Mouse (Mus musculus): ENCODE measurements around the gene Lrguk.

The Lrguk gene

GRCm38 (mm10) chr6:34028933-34029745 lies at the start of gene Lrguk:
Lrguk (plus strand) TSS chr6:34029448.
- peak; percentile 77 to 80 for DNase-seq (ENCODE audit: low spot score in 2 of 2)

GRCm38 (mm10) chr6:33982709-33983108 lies 46.5 kb upstream of the Lrguk start:
- no peak for DNase-seq (ENCODE audit: low spot score in 2 of 2)

GRCm38 (mm10) chr6:33987132-33987531 lies 42.1 kb upstream of the Lrguk start:
- no peak for DNase-seq (ENCODE audit: low spot score in 2 of 2)

- DNase-seq (ENCODE audit: low spot score in 2 of 2): no peak
Observed at GRCm38 (mm10) chr6:33992213-33993034, 36.8 kb upstream of the Lrguk start.

- DNase-seq (ENCODE audit: low spot score in 2 of 2): no peak
Observed at GRCm38 (mm10) chr6:33993842-33994241, 35.4 kb upstream of the Lrguk start.

- no peak for DNase-seq (ENCODE audit: low spot score in 2 of 2)
Observed at GRCm38 (mm10) chr6:33998590-33998989, 30.7 kb upstream of the Lrguk start.

DNA sequence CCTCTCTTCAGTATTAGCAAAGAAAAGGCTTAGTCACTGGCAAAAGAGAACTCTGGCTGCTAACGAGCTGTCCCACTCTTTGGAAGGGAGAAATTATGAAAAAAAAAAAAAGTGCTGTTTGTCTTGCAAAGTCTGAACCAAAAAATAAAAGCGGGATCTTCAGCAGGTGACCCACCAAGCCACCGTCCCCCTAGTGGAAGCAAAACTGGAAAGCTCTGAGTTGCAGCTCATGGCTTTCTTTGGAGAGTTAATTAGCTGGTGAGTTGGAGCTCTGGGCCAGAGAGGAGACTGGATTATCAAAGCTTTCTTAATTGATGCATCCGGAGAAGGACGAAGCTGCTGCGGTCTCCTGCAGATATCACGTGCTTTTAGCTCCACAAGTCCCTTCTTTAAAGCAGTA lies 29.7 kb upstream of the Lrguk start:
- no peak for DNase-seq (ENCODE audit: low spot score in 2 of 2)

DNA sequence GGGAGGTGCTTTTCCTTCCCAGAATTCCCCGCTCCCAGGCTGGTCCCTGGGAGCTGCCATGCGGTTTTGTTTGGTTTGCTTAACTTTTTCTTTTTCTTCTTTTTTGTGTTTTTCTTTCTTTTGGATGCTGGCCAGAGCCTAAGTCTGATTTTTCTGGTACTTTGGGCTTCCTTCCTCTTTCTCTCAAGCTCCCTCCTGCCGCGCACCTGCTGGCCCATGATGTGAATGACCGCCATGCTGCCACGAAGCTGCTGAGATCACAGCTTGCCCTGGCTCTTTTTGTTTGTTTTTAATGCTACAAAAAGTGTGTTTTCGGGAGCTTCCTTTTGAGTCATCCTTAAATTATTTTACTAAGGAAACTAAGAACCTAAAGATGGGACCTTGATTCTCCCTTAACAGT lies 28.6 kb upstream of the Lrguk start:
- DNase-seq (ENCODE audit: low spot score in 2 of 2): no peak

DNA sequence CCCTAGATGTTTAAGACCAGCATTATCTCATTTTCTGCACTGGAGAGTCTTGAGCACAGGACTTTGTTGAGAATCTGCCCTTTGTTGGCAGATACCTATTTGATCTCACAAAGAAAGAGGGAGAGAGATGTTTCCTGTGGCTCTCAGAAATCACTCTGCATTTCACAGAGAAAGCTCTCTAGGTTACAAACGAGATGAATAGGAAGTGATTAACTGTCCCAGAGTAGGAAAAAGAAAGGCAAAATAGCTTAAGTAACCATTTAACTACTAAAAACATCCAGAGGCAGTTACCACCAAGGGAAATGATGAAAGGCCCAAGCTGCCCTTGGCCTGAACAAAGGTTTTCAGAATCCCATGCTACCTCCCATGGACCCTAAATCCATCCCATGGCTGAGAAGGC lies 26.2 kb upstream of the Lrguk start:
- DNase-seq (ENCODE audit: low spot score in 2 of 2): no peak

DNA sequence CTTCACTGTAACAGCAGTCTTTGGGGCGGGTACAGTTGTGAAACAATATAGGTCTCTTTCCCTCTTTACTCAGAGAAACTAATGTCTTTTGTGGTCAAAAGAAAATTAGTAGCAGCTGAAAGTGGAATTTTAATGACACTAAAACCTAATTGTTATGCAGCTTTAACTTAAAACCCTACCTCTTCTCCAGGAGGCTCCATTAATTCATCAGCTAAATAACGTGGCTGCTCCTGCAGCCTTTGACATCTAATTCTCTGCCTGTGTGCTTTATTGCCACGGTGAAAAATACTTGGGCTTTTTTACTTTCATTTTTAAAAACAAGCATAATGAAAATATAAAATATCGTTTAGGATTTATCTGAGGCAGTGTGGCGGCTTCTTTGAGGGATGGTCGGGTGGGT lies 15.8 kb upstream of the Lrguk start:
- DNase-seq (ENCODE audit: low spot score in 2 of 2): no peak

DNA sequence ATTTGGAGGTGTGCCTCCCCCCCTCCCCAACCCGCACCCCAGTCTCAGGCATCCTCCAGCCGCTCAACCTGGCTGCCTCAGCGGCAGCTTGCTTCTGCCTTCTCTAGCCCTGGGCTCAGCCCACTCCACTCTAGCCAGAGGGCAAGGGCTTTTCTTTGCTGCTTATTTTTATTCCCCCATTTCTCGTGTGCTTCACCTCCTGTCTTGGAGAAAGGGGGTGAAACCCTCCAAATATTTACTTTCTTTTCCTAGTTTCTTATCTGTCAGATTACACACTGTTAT lies 439 bp downstream of the Lrguk start:
- no peak for DNase-seq (ENCODE audit: low spot score in 2 of 2)

- no peak for DNase-seq (ENCODE audit: low spot score in 2 of 2)
Observed at GRCm38 (mm10) chr6:34034096-34034495, 4.8 kb downstream of the Lrguk start.

- DNase-seq (ENCODE audit: low spot score in 2 of 2): no peak
Observed at GRCm38 (mm10) chr6:34034577-34035461, 5.6 kb downstream of the Lrguk start.

- peak in 1 of 2 experiments; percentile 78 for DNase-seq (ENCODE audit: low spot score in 2 of 2)
Observed at GRCm38 (mm10) chr6:34040624-34041235, 11.5 kb downstream of the Lrguk start.

DNA sequence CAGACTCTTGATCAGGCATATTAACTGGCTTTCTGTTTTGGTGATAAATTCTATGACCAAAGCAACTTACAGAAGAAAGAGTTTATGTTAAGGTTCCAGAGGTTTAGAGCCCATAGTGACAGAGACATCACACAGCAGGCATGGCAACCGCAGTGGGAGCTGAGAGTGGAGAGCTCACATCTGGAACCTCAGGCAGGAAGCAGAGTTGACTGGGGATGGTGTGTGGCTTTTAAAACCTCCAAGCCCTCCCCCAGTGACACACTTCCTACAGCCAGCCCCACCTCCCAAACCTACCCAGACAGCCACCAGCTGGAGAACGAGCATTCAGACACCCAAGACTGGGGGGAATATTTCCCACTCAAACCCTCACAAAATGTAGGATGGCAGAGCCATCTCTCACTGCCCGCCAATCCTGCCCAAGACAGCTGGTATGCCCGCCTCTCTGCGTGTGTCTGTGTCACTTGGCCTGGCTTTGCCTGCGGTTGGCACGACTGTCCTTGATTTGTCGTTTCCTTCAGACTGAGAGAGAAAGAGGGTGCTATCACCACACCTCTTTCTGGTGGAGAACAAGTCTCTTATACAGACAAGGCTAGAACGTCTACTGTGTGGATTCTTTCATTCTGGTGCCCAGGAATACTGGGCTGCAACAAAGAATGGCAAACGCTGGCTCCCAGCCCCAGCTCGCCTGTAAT lies 12.5 kb downstream of the Lrguk start:
- DNase-seq (ENCODE audit: low spot score in 2 of 2): no peak

DNA sequence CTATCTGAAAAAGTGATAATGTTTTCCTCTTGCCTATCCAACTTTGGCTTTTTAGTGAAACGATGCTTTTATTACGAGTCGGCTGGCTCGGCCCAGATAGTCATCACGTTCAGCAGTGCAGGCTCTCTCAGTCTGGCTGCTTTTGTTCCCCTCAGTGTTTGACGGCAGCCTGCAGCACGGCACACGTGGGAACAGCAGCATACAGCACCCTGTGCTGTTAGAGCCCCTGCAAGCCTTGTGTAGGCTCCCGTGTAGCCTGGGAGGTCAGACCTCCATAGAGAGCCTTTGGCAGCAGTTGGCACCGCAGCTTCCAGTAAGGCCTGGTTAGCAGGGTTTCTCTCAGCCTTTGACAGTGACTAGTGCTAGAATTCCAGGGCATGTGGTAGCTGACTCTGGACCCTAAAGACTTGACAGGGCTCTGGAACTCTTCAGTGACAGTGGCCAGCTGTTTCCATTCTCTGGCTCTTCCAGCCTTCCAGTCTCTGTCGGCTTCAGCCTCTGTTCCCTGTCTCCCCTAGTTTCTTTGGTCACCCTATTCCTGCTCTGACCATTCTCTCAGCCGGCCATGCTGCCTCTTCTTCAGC lies 15.1 kb downstream of the Lrguk start:
- DNase-seq (ENCODE audit: low spot score in 2 of 2): no peak

DNA sequence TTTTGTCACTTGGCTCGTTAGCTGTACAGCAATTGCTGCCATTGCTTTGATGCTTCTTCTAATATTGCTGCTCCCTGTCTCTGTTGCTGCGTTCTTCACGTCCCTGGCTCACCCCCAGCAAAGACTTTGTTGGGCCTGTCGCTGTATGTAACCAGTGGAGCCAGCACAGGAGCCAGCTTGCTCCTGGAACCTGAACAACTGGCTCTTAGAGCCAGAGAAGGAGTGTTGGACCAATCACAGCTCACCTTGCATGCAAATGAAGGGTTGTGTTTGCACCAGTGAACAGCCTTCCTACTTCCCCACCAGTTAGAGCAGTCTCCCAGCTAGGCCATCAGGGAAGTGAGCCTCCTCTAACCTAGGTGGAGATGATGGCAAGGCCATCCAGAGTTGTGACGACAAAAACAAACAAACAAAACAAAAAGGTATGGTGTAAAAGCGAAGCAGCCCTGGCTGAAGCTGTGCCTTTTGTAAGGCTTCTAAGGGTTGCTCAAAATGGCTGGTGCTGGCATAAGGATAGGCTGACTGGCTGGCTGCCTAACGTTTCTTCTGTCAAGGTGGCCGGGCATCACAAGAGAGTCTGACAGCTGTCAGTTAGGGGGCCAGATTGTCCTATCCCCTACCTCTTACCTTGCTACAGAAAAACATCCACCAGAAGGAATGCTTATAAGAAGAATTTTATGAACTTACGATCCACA lies 15.7 kb downstream of the Lrguk start:
- no peak for DNase-seq (ENCODE audit: low spot score in 2 of 2)

GRCm38 (mm10) chr6:34046551-34047186 lies 17.4 kb downstream of the Lrguk start:
- DNase-seq (ENCODE audit: low spot score in 2 of 2): no peak

- DNase-seq (ENCODE audit: low spot score in 2 of 2): no peak
Observed at GRCm38 (mm10) chr6:34049433-34049832, 20.2 kb downstream of the Lrguk start.

DNA sequence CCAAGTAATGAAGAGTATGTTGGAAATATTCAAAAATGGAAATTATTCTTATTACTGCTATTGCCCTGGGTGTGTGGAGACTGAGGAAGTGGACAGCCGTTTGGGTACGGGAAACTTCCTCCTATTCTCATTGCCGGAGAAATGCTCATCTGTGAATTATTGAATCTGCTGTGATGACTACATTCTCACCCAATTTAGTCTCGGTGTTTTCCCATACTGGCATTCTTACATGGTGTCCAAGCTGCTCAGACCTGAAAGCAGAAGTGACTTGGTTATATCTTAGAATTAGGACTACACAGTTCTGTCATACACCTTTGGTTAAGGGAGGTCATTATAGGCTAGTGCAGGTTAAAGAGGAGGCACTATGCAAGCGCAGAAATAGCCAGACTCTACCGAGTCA lies 30.5 kb downstream of the Lrguk start:
- DNase-seq (ENCODE audit: low spot score in 2 of 2): no peak
